Comparison of ENCODE assay signal across 11 mouse cellular contexts in genomic region chr4:107048568-107049162, GRCm38 (mm10). TPM values are rescaled to one million over a fixed set of nuclear protein-coding genes. Genes with fewer than 3 reads are reported as not detected.
DNase-seq lines count a peak whose midpoint lies in the region; ATAC-seq and TF ChIP-seq lines count a peak whose summit lies in the region.
"Had no signal": no experiment of that assay in that cellular context is flagged by ENCODE, and none has a peak within 500 bp of the region (broad histone marks: within the 10 kb centered on the region; RNA-seq: fewer than 3 reads in every experiment).

No protein-coding gene starts in this region.

- WGBS in forebrain, embryonic 13.5 days: 88% methylated on average over 11 of the region's 11 CpGs
- WGBS in intestine, postnatal 0 days: 93% methylated on average over 11 of the region's 11 CpGs
- 86% methylated on average over 11 of the region's 11 CpGs for WGBS in intestine, embryonic 15.5 days

- no peak overlapping the region for H3K9ac ChIP-seq in forebrain, embryonic 13.5 days
- H3K9ac ChIP-seq in intestine, postnatal 0 days (ENCODE audit: low read depth, low read length): no peak overlapping the region
- no peak overlapping the region for H3K9ac ChIP-seq in intestine, embryonic 15.5 days
- H3K9ac ChIP-seq: lung, embryonic 15.5 days had no signal

- H3K27ac ChIP-seq in forebrain, embryonic 13.5 days: no peak overlapping the region
- H3K27ac ChIP-seq in intestine, postnatal 0 days (ENCODE audit: low read depth, low read length): no peak overlapping the region
- no peak overlapping the region for H3K27ac ChIP-seq in intestine, embryonic 15.5 days
- H3K27ac ChIP-seq: layer of hippocampus, adult 2 months; lung, embryonic 15.5 days had no signal

- DNase-seq in layer of hippocampus, postnatal 36 days: peak; percentile 42 to 48
- no peak for DNase-seq in layer of hippocampus, adult 11-12 months (ENCODE audit: low spot score)
- peak; percentile 87 for DNase-seq in adrenal gland, adult 2 months
- peak; percentile 91 to 93 for DNase-seq in cerebellum, adult 18-20 months
- peak; percentile 44 to 45 for DNase-seq in heart, postnatal 14 days

- no peak overlapping the region for H3K4me2 ChIP-seq in forebrain, embryonic 13.5 days
- no peak overlapping the region for H3K4me2 ChIP-seq in intestine, postnatal 0 days (replicated peaks; ENCODE audit: low read depth)
- no peak overlapping the region for H3K4me2 ChIP-seq in intestine, embryonic 15.5 days (replicated peaks)
- H3K4me2 ChIP-seq: lung, embryonic 15.5 days had no signal

- no peak overlapping the region for H3K4me3 ChIP-seq in forebrain, embryonic 13.5 days
- no peak overlapping the region for H3K4me3 ChIP-seq in intestine, postnatal 0 days (ENCODE audit: low read depth, low read length)
- H3K4me3 ChIP-seq in intestine, embryonic 15.5 days (replicated peaks): no peak overlapping the region
- H3K4me3 ChIP-seq: layer of hippocampus, adult 2 months; lung, embryonic 15.5 days had no signal

- H3K9me3 ChIP-seq in forebrain, embryonic 13.5 days (replicated peaks): no peaks in the 10 kb centered on the region
- no peaks in the 10 kb centered on the region for H3K9me3 ChIP-seq in intestine, postnatal 0 days (ENCODE audit: control insufficient read depth)
- H3K9me3 ChIP-seq in intestine, embryonic 15.5 days: no peaks in the 10 kb centered on the region
- H3K9me3 ChIP-seq: lung, embryonic 15.5 days had no signal

- no peaks in the 10 kb centered on the region for H3K27me3 ChIP-seq in forebrain, embryonic 13.5 days
- no peaks in the 10 kb centered on the region for H3K27me3 ChIP-seq in intestine, postnatal 0 days (replicated peaks; ENCODE audit: control insufficient read depth, insufficient read depth, low read length)
- no peaks in the 10 kb centered on the region for H3K27me3 ChIP-seq in intestine, embryonic 15.5 days (replicated peaks)
- H3K27me3 ChIP-seq: lung, embryonic 15.5 days had no signal

- ATAC-seq in forebrain, embryonic 13.5 days: no peak
- no peak for ATAC-seq in intestine, postnatal 0 days
- no peak for ATAC-seq in intestine, embryonic 15.5 days

- intact Hi-C loops in heart, postnatal 14 days (cut with DNase I): no loop called here

- peaks cover 66% of the 10 kb centered on the region for H3K36me3 ChIP-seq in forebrain, embryonic 13.5 days (ENCODE audit: poor library complexity, severe bottlenecking)
- peaks cover 48% of the 10 kb centered on the region for H3K36me3 ChIP-seq in intestine, postnatal 0 days (ENCODE audit: control insufficient read depth, insufficient read depth)
- H3K36me3 ChIP-seq in intestine, embryonic 15.5 days: peaks cover 29% of the 10 kb centered on the region

- no peaks in the 10 kb centered on the region for H3K4me1 ChIP-seq in forebrain, embryonic 13.5 days
- H3K4me1 ChIP-seq in intestine, postnatal 0 days (replicated peaks; ENCODE audit: control insufficient read depth, insufficient read depth, low read length): no peaks in the 10 kb centered on the region
- no peaks in the 10 kb centered on the region for H3K4me1 ChIP-seq in intestine, embryonic 15.5 days (replicated peaks)
- H3K4me1 ChIP-seq: lung, embryonic 15.5 days had no signal

- no peak for TF ChIP-seq CTCF in intestine, postnatal 0 days (IDR thresholded peaks at IDR 0.05; ENCODE audit: low read depth)

RNA-seq across cellular contexts. Expression of gene Mrpl37, which starts 18.0 kb away (rescaled TPM):
- total RNA-seq in layer of hippocampus, postnatal 36 days (2021): 10 to 100 TPM; 60.4 to 62.9 TPM
- 100 to 1,000 TPM in 1 of 2 experiments, 10 to 100 TPM in 1; 97.2 to 102 TPM for total RNA-seq in adrenal gland, adult 2 months (2021)
- polyA plus RNA-seq in adrenal gland, adult 2 months (2012; rRNA removed): 76.4 and 77.1 TPM in 2 replicates
- total RNA-seq in heart, postnatal 14 days (2021): 10 to 100 TPM; 90.0 to 98.9 TPM
- 81.4 and 81.9 TPM in 2 replicates for polyA plus RNA-seq in forebrain, embryonic 13.5 days (2015; fragmentation: Nextera tagmentation; extraction: Ambion mirVana)
- polyA plus RNA-seq in intestine, postnatal 0 days (2015; fragmentation: Nextera tagmentation; extraction: Ambion mirVana): 51.4 and 52.8 TPM in 2 replicates
- 103 and 115 TPM in 2 replicates for polyA plus RNA-seq in intestine, embryonic 15.5 days (2015; fragmentation: Nextera tagmentation; extraction: Ambion mirVana)

RNA-seq across cellular contexts. Expression of gene Cyb5rl, which starts 18.1 kb away (rescaled TPM):
- total RNA-seq in layer of hippocampus, postnatal 36 days (2021): 10 to 100 TPM in 1 of 2 experiments, 1 to 10 TPM in 1; 8.2 to 10.2 TPM
- 10 to 100 TPM; 22.9 to 27.3 TPM for total RNA-seq in adrenal gland, adult 2 months (2021)
- polyA plus RNA-seq in adrenal gland, adult 2 months (2012; rRNA removed): 13.4 and 14.1 TPM in 2 replicates
- total RNA-seq in heart, postnatal 14 days (2021): 10 to 100 TPM; 11.7 to 14.5 TPM
- 4.8 and 5.6 TPM in 2 replicates for polyA plus RNA-seq in forebrain, embryonic 13.5 days (2015; fragmentation: Nextera tagmentation; extraction: Ambion mirVana)
- polyA plus RNA-seq in intestine, postnatal 0 days (2015; fragmentation: Nextera tagmentation; extraction: Ambion mirVana): 3.6 and 4.0 TPM in 2 replicates
- polyA plus RNA-seq in intestine, embryonic 15.5 days (2015; fragmentation: Nextera tagmentation; extraction: Ambion mirVana): 6.1 and 6.6 TPM in 2 replicates

RNA-seq across cellular contexts. Expression of gene Cdcp2, which starts 48.0 kb away (rescaled TPM):
- total RNA-seq in layer of hippocampus, postnatal 36 days (2021): not detected
- not detected for total RNA-seq in adrenal gland, adult 2 months (2021)
- 0.06 and 0.08 TPM in 2 replicates for polyA plus RNA-seq in adrenal gland, adult 2 months (2012; rRNA removed)
- total RNA-seq in heart, postnatal 14 days (2021): not detected
- not detected in 2 replicates for polyA plus RNA-seq in forebrain, embryonic 13.5 days (2015; fragmentation: Nextera tagmentation; extraction: Ambion mirVana)
- not detected in 2 replicates for polyA plus RNA-seq in intestine, postnatal 0 days (2015; fragmentation: Nextera tagmentation; extraction: Ambion mirVana)
- not detected in 2 replicates for polyA plus RNA-seq in intestine, embryonic 15.5 days (2015; fragmentation: Nextera tagmentation; extraction: Ambion mirVana)
- total RNA-seq: layer of hippocampus, adult 2 months had no signal
- polyA plus RNA-seq: frontal cortex, adult 2 months; lung, embryonic 15.5 days had no signal
